Mouse (Mus musculus): ENCODE results near the gene Diras1.

The Diras1 gene

GRCm38 (mm10) chr10:81027331-81027730, 1.9 kb upstream of the Diras1 start:
- DNase-seq, result peak; percentile 81

GRCm38 (mm10) chr10:81026857-81027256, 1.4 kb upstream of the Diras1 start:
- DNase-seq, result no peak

- no peak for DNase-seq
Observed at GRCm38 (mm10) chr10:81025047-81025621, 328 bp downstream of the Diras1 start.

GRCm38 (mm10) chr10:81024346-81024937, 1.0 kb downstream of the Diras1 start:
- DNase-seq, result no peak

- no peak for DNase-seq
Observed at GRCm38 (mm10) chr10:81022744-81023143, 2.7 kb downstream of the Diras1 start.

DNA sequence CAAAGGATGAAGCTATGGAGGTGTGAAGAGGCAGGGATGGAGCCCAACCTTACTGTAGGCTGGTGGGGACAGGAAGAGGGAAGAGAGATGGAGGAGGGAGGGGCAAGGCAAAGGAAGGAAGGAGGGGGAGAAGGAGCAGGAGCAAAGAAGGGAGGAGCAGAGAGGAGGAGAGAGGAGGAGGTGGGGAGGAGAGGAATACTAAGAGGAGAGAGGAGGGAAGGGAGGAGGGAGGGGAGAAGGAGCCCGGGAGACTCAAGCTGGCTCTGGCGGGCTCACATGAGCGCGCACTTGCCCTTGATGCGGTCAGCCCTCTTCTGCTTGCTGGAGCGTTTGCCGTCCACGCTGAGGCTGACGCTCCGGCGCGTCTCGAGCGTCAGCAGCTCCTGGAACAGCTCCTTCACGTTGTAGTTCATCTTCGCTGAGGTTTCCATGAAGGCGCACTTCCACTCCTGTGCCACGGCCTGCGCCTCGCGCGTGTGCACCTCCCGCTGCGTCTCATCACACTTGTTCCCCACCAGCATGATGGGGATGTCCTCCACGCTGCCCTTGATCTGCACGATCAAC, 3.8 kb downstream of the Diras1 start:
- DNase-seq, result no peak

GRCm38 (mm10) chr10:81020207-81020606, 5.3 kb downstream of the Diras1 start:
- no peak for DNase-seq

- no peak for DNase-seq
Observed at GRCm38 (mm10) chr10:81019687-81020086, 5.8 kb downstream of the Diras1 start.

GRCm38 (mm10) chr10:81018326-81018725, 7.1 kb downstream of the Diras1 start:
- no peak for DNase-seq

DNA sequence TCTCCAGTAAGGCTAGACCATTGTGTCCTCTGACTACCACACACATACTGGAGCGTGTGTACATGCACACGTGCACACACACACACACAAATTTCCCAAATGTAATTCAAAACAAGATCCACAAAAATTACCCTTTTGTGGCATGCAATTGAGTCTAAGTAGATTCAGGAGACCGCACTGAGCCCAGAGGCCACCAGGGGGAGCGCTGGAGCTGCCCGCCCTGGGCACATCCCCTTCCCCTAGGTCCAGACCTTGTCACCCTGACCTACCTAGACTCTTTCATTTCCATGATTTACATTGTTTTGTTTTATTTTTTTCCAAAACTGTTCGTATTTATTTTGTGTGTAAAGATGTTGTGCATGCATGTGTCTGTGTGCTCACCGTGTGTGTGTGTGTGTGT, 8.8 kb downstream of the Diras1 start:
- DNase-seq, result peak; percentile 79

GRCm38 (mm10) chr10:81015666-81016065, 9.8 kb downstream of the Diras1 start:
- DNase-seq, result no peak

DNA sequence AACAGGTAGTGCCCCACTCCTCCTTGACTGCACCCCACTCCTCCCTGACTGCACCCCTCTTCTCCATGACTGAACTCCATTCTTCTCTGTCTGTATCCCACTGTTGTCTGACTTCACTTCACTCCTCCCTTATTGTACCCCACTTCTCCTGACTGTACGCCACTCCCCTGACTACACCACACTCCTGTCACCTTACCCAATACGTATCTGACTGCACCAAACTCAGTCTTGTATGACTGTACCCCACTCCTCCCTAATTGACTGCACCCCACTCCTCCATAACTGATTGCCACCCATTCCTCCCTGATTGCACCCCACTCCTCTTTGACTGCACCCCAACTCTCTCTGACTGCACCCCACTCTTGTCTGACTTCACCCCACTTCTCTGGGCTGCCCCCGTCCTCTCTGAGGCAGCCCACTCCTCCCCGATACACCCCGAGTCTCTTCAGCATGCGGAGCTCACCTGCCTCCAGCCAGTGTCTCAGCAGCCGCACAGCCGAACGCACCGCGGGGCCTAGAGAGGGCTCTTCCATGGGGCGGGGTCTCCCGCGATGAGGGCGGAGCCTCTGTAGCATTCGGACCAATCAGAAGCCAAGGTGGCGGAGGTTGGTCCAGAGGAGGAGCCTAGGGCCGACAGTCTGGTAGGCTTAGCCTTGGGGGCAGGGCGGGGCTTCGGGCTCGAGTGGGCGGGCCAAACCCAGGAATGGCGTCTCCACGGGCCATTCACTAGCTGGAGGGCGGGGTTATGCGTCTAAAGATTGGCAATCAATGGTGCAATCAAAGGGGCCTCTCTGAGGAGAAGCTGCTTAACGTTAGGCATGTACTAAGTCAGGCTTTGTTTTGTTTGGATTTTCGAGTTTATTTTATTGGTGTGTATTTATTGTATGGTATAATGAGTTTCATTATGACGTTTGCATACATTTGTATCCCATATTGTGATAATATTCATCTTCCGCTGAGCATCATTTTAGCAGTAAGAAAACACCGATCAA, 10.8 kb downstream of the Diras1 start, which contains the start of gene Gng7:
Gng7 (minus strand) TSS at position 553 of the 992 bp plus-strand sequence.
- peak; percentile 99 for DNase-seq

DNA sequence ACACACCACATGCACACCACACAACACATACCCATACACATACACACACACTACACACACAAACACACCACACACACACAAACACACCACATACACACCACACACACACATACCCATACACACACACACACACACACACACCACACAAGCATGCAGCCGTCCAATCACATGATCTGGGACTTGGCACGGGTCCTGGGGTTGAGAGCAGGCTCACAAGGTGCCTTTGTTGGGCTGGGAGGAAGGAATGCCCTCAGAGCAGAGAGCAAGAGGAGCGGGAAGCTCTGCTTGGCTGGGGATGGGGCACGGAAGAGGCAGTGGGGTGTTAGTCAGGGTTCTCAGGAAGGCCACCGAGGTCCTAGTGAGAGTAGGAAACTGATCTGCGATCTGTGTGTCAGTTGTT, 14.6 kb downstream of the Diras1 start:
- no peak for DNase-seq

GRCm38 (mm10) chr10:81007240-81007639, 18.2 kb downstream of the Diras1 start:
- no peak for DNase-seq

DNA sequence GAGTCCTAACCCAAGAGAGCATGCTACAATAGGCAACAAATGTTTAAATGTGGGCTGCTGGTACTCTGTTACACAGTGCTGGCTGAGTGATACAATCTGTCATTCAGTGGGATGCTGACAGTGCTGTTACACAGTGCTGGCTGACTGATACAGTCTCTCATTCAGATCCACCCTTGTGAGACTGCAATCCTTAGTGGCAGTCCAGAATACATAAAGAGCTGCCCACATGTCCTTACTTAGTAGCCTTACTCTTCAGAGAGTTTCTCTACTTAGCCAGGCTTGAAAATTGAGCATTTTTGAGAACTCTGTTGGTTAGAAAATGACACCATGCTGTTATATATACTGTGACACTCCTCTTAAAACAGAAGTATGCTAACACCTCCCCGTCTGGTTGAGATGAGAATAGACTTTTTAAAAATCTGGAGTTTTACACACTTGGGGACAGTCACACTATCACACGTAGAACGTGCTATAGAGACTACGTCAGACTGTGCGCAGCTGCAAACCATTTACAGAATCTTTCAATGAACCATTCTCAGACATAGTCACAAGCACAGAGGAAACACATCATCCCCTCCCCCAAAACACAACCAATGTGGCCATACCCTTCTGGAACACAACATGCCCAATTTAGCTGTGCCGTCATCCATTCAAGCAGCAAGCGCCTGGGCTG, 19.3 kb downstream of the Diras1 start:
- DNase-seq, result no peak

DNA sequence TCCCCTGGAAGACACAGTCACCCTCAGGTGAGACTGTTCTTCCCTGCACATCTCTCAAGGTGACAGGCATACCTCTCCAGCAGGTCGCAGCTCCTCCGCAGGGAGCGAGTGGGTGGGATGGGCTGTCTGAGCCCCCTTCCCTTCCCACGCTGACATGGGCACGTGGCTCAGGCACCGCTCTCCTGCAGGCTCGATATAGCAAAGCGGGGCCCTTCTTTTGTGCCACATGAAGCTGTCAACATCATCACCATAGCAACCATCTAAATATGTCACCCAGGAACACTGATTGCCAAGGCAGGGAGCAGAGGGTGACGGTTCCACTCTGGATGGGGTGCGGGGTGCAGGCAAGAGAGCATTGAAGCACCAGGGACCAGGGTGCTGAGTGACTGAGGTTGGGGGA, 24.3 kb downstream of the Diras1 start:
- DNase-seq, result no peak

DNA sequence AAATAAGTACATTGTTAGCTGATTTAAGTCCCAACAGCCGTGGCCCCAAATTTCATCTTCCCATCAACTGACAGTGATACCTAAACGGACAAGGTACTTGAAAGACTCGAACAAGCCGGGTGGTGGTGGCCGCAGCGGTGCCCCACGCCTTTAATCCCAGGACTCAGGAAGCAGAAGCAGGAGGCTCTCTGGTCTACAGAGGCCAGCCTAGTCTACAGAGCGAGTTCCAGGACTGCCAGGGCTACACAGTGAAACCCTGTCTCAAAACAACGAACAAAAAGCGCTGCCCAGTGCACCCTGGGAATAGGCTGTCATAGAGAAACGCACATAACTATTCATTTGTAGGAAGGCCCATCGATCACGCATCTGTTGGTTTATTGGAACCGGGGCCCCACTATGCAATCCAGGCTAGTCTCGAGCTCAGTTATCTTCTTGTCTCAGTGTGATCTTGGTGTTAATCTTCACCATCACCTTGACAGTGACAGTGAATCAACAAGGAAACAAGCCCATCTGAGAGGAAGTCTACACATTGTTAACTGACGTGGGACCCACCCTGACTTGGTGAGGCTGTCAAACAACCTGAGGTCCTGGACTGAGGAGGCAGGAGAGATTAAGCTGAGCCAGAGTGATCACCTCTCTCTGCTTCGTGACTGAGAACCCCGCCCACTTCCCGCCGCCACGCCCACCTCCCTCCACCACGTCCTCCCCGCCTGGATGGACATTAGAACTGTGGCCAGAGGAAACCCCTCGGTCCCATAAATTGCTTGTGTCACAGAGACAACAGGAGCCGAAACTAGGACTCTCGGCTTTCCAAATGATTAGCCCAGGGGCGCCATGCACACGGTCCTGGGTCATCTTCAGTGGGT, 25.0 kb downstream of the Diras1 start:
- no peak for DNase-seq

DNA sequence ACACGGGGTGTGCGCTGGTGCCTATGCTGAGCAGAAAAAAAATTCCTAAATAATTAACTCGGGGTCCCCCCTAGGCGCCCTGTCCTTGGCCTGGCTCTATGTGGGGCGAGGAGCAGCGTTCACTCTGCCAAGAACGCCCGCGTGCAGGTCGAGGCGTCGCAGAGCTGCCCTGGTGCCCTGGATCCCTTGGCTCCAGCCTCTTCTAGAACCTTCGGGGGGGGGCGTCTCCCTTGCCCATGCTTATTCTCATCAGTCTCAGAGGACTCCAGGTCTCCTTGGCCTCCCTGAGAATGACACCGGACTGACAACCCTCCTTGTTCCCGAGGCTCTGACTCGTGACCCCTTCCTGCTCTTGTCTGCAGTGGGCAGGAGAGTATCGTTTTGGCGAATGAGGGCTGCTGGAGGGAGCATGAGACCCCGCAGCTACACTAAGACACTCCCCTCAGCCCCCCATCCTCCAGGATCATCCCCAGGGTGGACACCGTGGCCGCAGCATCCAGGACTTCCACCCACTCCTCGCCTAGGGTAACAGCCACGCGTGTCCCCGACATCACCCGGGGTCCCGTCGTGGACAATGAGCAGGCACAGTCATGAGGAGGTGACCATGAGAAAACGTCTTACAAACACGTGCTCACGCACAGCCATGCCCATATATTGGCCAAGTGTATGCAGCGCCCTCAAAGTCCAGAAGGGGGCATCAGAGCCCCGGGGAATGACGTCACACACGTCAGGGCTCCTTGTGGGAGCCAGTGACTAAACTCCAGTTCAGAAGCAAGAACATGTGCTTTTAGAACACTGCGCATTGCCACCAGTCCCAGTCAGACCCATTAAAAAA, 25.9 kb downstream of the Diras1 start:
- DNase-seq, result peak; percentile 89

DNA sequence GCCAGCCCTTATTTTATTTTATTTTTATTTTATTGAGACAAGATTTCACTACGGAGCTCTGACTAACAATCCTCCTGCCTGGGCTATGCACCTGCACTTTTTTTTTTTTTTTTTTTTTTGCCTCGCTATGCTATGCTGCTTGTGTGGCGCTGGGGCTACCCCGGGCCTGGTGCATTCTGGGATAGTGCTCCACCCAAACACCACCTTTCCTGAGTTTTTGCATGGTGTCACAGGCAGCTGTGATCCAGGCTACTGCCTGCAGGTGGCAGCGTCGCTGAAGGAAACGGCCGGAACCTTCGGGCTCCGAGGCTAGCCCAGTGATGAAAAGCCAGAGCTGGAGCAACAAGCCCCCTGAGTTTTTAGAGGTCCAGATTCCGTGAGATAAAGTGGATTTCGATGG, 26.7 kb downstream of the Diras1 start:
- peak; percentile 63 for DNase-seq

- DNase-seq, result no peak
Observed at GRCm38 (mm10) chr10:80998021-80998420, 27.4 kb downstream of the Diras1 start.

GRCm38 (mm10) chr10:80997332-80997731, 28.1 kb downstream of the Diras1 start:
- no peak for DNase-seq

All from cerebellum, adult 8-10 months (tissue).